Mouse (Mus musculus) spleen, postnatal 0 days (tissue): Measurements from ENCODE around the gene Ltbp2. TPM values are rescaled to one million over a fixed set of nuclear protein-coding genes. Genes with fewer than 3 reads are reported as not detected.

Source experiments
- polyA plus RNA-seq: library from polyadenylated mRNA; unstranded; fragments of >200 nt; fragmentation: Nextera tagmentation; extraction: Ambion mirVana; gene quantifications from 2 replicates; pipeline ENCODE4 v1.2.1, GENCODE M21; 2015

The Ltbp2 gene
- polyA plus RNA-seq = 8.6 and 10.4 TPM in 2 replicates

DNA sequence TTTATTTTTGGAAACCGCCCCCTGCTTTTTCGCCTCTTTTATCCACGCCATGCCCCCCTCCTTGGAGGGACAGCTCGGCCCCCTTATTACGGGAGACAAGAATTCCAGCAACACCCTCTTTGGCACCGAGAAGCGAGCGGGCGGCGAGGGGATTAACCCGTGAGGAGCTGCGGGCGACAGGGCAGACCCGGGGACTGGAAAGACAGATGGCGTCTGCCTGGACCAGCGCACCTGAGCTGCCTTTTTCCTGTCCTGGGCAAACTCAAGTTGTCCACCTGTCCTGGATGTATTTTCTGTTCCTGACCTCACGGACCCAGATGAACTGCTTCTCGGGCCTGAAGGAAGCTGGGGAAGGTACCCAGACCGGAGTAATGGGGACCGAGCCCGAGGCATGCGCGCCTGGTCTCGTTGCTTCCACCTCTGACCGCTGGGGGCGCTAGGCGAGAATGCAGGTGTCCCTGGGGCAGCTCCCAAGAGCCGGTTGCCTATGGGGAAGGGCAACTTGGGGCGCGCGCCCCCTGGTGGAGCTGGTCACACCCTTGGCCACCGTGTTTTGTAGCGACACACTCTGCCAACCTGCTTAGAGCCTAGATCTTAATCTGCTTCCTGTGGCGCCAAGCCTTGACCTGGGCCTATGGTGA is at the start of gene Ltbp2:
Gene Ltbp2, minus strand, starts transcription at position 52 of the 641 bp plus-strand sequence.

DNA sequence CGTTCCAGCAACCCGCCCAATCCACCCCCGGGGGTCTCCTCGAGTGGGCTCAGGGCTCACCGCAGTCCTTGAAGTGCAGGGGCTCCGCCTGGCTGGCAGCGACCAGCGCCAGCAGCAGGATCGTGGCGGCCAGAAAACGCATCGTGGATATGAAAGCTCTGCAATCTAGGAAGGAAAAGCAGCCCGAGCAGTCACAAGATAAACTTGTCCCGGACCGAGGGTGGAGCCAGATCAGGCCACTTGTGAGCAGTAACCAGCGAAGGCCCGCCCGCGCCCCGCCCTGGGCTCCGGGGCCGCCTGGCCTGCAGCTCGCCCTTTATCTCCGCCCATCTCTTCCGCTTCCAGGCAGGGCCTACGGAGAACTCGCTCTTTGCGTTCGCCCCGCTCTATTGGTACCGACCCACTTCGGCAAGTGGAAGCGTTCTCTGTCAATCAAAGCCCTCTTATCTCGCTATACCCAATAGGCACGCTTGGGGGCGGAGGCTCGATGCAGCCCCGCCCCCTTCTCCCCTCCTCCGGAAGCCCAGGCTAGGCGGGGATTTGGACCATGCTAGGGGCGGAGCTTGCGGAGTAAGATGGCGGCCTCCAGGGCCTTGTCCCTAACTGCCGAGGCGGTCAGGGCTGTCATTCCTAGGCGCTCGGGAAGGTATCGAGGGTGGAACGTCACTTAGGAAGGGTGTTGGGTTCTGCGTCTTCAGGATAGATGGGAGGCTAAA is 103.4 kb downstream of the Ltbp2 start, which contains the start of the genes Npc2 and Isca2:
Gene Npc2, minus strand, starts transcription at position 427 of the 716 bp plus-strand sequence.
Gene Isca2, plus strand, starts transcription at position 526 of the 716 bp plus-strand sequence.

Other genes starting within 250 kb of the Ltbp2 start
- not detected in 2 replicates for gene Vrtn, start 235.5 kb downstream of the Ltbp2 start, polyA plus RNA-seq
- 0.12 TPM in 1 of 2 replicates, not detected in the other for gene Syndig1l, start 177.7 kb downstream of the Ltbp2 start, polyA plus RNA-seq
- 32.2 and 42.3 TPM in 2 replicates for gene Npc2, start 103.4 kb downstream of the Ltbp2 start, polyA plus RNA-seq
- gene Isca2, start 103.3 kb downstream of the Ltbp2 start, polyA plus RNA-seq = 158 and 171 TPM in 2 replicates
- 150 and 155 TPM in 2 replicates for gene Fcf1, start 94.4 kb upstream of the Ltbp2 start, polyA plus RNA-seq
- 12.0 and 12.6 TPM in 2 replicates for gene Arel1, start 94.4 kb upstream of the Ltbp2 start, polyA plus RNA-seq
- gene Ylpm1, start 119.8 kb upstream of the Ltbp2 start, polyA plus RNA-seq = 16.5 and 17.2 TPM in 2 replicates
- 4.5 and 4.8 TPM in 2 replicates for gene Prox2, start 234.2 kb upstream of the Ltbp2 start, polyA plus RNA-seq
- 72.5 and 78.6 TPM in 2 replicates for gene Dlst, start 234.3 kb upstream of the Ltbp2 start, polyA plus RNA-seq